Mouse (Mus musculus): ENCODE results near the gene Pafah1b1.

GRCm38 (mm10) chr11:74675156-74675555 lies 49.3 kb downstream of the Pafah1b1 start:
- TF ChIP-seq CTCF (IDR thresholded peaks at IDR 0.05; ENCODE audit: control insufficient read depth, insufficient read depth, insufficient replicate concordance, low read depth, low read length) (no peak), POLR2A (IDR thresholded peaks at IDR 0.05; ENCODE audit: control insufficient read depth, low read depth, low read length) (no peak)

All from testis, adult 2 months (tissue).